Mouse (Mus musculus) heart, postnatal 0 days (tissue): ENCODE results near the gene Olfr247.
"Not testable (repeated sequence)": the region's sequence is repeated elsewhere in the genome, so short reads cannot be mapped to it uniquely, and the experiment has no call there.

Source experiments
- CTCF ChIP-seq: IDR thresholded peaks from 2 replicates; pipeline ENCODE4 v1.5.1; 2016; ENCODE audit warnings: antibody characterized with exemption, control low read depth, low read depth
- EP300 ChIP-seq: IDR thresholded peaks from 2 replicates; pipeline ENCODE4 v1.6.1; 2016; ENCODE audit warnings: antibody characterized with exemption, low read depth

GRCm38 (mm10) chr10:129984962-129985361, 9.0 kb upstream of the Olfr247 start, which contains the start of gene Gm10310:
- not testable (repeated sequence) for TF ChIP-seq EP300, CTCF
